Mouse (Mus musculus): Measurements from ENCODE around the gene Dnajc7.

- TF ChIP-seq CTCF (IDR thresholded peaks at IDR 0.05; ENCODE audit: low read depth) (no peak), EP300 (optimal IDR thresholded peaks at IDR 0.05) (no peak)
These were observed 51.3 kb downstream of the Dnajc7 start for GRCm38 (mm10) chr11:100568692-100569091.

All from stomach, postnatal 0 days (tissue).